Mouse (Mus musculus): ENCODE results near the gene Kras. TPM values are rescaled to one million over a fixed set of nuclear protein-coding genes. Genes with fewer than 3 reads are reported as not detected.

Gene Kras
- polyA plus RNA-seq, 1 experiment from 2014 or later: 130 TPM

DNA sequence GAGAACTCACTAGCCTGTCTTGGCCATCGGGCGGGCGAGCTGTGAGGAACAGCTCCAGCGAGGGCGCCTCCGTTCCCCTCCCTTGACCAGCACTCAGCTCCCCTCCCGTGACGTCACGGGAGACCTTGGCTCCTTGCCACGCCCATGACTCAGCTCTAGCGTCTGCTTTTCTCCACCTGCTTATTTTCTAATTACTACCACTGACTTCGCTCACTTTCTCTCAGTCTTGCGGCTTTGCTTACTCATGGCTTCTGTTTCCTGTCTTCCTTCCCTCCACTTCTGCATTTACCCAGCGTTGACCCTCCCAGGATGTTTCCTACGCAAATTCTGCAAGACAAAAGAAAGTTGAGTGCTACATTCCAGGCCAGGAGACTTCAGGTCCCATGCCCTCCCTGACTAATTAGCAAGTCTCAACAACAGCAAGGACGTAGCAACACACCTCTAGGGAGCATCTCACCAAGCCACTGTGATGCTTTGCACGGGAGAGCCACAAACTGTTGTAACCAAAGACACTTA, 26.3 kb upstream of the Kras start:
- Histone ChIP-seq H3K4me3 (replicated peaks; ENCODE audit: low read length) (no peak overlapping the region), H3K4me1 (replicated peaks; ENCODE audit: control insufficient read depth, insufficient read depth, low read length) (peaks cover 7% of the 10 kb centered on the region; the same call in 1 of the 2 replicates), H3K4me2 (ENCODE audit: low read length) (peak overlapping the region; percentile 40), H3K27ac (ENCODE audit: low read length) (no peak overlapping the region), H3K9ac (replicated peaks; ENCODE audit: low read depth, low read length) (no peak overlapping the region), H3K36me3 (ENCODE audit: control insufficient read depth, insufficient read depth) (no peaks in the 10 kb centered on the region), H3K27me3 (replicated peaks; ENCODE audit: control insufficient read depth, insufficient read depth, low read length) (no peaks in the 10 kb centered on the region), H3K9me3 (ENCODE audit: control insufficient read depth, low read length) (no peaks in the 10 kb centered on the region)
- no peak for ATAC-seq
- WGBS: 4% methylated on average over 17 of the region's 17 CpGs

DNA sequence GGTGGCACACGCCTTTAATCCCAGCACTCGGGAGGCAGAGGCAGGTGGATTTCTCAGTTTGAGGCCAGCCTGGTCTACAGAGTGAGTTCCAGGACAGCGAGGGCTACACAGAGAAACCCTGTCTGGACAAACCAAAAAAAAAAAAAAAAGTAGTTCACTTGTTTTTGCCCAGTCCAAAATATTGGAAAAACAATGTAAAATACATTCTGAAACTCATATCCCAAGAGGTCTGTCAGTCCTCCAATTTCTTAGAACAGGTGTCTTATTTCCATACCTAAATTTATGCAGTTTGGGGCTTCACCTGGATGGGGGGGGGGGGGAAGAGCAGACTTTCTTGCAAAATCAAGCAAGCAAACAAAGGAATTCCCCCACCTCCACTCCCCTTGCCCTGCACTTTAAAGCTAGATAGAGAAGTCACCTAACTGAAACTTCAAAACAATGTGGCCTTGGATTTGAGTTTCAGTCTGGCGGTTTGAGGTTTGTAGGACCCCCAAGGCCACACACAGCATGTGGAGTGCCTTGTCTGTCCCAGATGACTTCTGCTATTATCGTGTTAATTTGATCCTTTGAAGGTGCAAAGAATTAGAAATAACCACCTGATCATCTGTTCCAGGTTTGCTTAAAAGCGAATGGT, 25.7 kb upstream of the Kras start:
- Histone ChIP-seq H3K9me3 (ENCODE audit: control insufficient read depth, low read length) (no peaks in the 10 kb centered on the region), H3K9ac (replicated peaks; ENCODE audit: low read depth, low read length) (no peak overlapping the region), H3K4me3 (replicated peaks; ENCODE audit: low read length) (no peak overlapping the region), H3K36me3 (ENCODE audit: control insufficient read depth, insufficient read depth) (no peaks in the 10 kb centered on the region), H3K27ac (ENCODE audit: low read length) (no peak overlapping the region), H3K27me3 (replicated peaks; ENCODE audit: control insufficient read depth, insufficient read depth, low read length) (no peaks in the 10 kb centered on the region), H3K4me2 (ENCODE audit: low read length) (peak overlapping the region; percentile 40), H3K4me1 (replicated peaks; ENCODE audit: control insufficient read depth, insufficient read depth, low read length) (peaks cover 7% of the 10 kb centered on the region; the same call in 1 of the 2 replicates)
- 55% methylated on average over 6 of the region's 6 CpGs for WGBS
- ATAC-seq: no peak

DNA sequence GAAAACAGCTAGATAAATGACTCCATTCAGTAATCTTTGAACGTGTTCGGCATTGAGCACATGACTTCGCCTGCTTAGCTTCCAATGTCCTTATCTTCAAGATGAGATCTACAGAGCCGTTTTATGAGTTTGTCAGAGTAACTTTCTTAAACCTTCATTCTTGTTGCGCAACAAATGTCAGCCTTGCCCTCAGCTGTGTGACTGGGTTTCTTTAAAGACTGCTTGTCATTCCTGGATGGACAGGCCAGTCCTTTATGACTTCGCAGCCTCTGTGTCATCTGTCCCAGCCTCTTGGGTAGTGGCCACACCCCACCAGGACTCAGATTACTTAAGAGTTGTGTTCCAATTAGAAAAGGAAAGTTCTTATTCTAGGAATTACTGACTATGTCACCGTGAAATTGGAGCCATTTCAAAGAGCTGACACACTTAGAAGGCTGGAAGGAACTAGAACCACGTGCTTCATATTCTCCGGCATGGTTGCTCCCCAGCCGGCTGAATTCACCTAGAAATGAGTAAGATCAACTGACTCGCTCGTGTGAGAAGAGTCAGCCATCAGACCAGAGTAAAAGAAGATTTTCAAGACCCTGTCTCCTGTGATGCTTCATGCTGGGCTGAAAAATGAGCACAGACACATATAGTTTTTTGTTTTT, 24.1 kb upstream of the Kras start:
- no peak overlapping the region for H3K27ac ChIP-seq (ENCODE audit: low read length)
- no peak overlapping the region for H3K4me2 ChIP-seq (ENCODE audit: low read length)
- ATAC-seq: no peak
- H3K9me3 ChIP-seq (ENCODE audit: control insufficient read depth, low read length): no peaks in the 10 kb centered on the region
- no peaks in the 10 kb centered on the region for H3K36me3 ChIP-seq (ENCODE audit: control insufficient read depth, insufficient read depth)
- H3K27me3 ChIP-seq (replicated peaks; ENCODE audit: control insufficient read depth, insufficient read depth, low read length): no peaks in the 10 kb centered on the region
- WGBS: 84% methylated on average over 12 of the region's 12 CpGs
- H3K4me3 ChIP-seq (replicated peaks; ENCODE audit: low read length): no peak overlapping the region
- H3K9ac ChIP-seq (replicated peaks; ENCODE audit: low read depth, low read length): no peak overlapping the region
- H3K4me1 ChIP-seq (replicated peaks; ENCODE audit: control insufficient read depth, insufficient read depth, low read length): peaks cover 7% of the 10 kb centered on the region; the same call in 1 of the 2 replicates

DNA sequence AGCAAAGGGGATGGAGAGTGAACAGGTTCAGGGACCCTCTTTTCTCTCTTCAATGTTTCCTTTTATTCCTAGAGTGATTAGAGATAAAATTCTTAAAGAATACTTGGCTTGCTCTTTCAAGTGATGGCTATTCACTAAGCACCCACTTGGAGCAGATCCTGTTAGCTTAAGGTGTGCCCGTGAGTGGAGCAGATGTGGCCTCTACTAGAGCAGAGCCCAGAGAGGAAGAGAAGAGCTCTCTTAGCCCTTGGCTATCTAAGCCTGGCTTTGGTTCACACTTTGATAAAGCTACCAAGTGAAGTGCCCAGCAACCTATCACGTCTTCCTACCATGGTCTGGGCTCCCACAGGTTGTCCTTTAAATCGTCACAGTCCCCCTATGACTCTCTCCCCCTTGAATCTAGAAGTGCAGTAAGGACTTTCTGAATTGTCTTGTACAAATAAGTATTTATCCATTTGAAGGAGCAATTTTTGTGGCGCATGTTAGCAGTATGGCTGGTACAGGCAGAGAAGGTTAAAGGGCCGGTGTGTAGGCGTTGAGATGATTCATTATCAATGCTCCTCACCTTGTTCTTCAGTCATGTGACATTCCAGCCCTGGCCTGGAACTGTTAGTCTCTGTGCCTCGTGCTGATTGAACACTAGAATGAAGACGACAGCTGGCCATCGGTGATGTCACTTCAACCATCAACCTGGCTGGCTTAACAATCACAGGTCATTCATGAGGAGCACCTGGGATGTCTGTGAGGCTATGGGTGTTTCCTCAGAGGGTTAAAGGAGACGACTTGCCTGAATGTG, 22.3 kb upstream of the Kras start:
- no peak overlapping the region for H3K27ac ChIP-seq (ENCODE audit: low read length)
- no peak overlapping the region for H3K9ac ChIP-seq (replicated peaks; ENCODE audit: low read depth, low read length)
- no peaks in the 10 kb centered on the region for H3K27me3 ChIP-seq (replicated peaks; ENCODE audit: control insufficient read depth, insufficient read depth, low read length)
- 89% methylated on average over 10 of the region's 10 CpGs for WGBS
- ATAC-seq: no peak
- H3K4me2 ChIP-seq (ENCODE audit: low read length): no peak overlapping the region
- H3K4me1 ChIP-seq (replicated peaks; ENCODE audit: control insufficient read depth, insufficient read depth, low read length): peaks cover 7% of the 10 kb centered on the region; the same call in 1 of the 2 replicates
- H3K9me3 ChIP-seq (ENCODE audit: control insufficient read depth, low read length): no peaks in the 10 kb centered on the region
- no peak overlapping the region for H3K4me3 ChIP-seq (replicated peaks; ENCODE audit: low read length)
- no peaks in the 10 kb centered on the region for H3K36me3 ChIP-seq (ENCODE audit: control insufficient read depth, insufficient read depth)

- Histone ChIP-seq H3K27me3 (replicated peaks; ENCODE audit: control insufficient read depth, insufficient read depth, low read length) (no peaks in the 10 kb centered on the region), H3K27ac (ENCODE audit: low read length) (no peak overlapping the region), H3K4me2 (ENCODE audit: low read length) (no peak overlapping the region), H3K4me1 (replicated peaks; ENCODE audit: control insufficient read depth, insufficient read depth, low read length) (no peaks in the 10 kb centered on the region), H3K9me3 (ENCODE audit: control insufficient read depth, low read length) (no peaks in the 10 kb centered on the region), H3K36me3 (ENCODE audit: control insufficient read depth, insufficient read depth) (no peaks in the 10 kb centered on the region), H3K9ac (replicated peaks; ENCODE audit: low read depth, low read length) (no peak overlapping the region), H3K4me3 (replicated peaks; ENCODE audit: low read length) (no peak overlapping the region)
- 88% methylated on average over 4 of the region's 4 CpGs for WGBS
- ATAC-seq: no peak
Measured at GRCm38 (mm10) chr6:145269313-145269845, 19.3 kb upstream of the Kras start.

DNA sequence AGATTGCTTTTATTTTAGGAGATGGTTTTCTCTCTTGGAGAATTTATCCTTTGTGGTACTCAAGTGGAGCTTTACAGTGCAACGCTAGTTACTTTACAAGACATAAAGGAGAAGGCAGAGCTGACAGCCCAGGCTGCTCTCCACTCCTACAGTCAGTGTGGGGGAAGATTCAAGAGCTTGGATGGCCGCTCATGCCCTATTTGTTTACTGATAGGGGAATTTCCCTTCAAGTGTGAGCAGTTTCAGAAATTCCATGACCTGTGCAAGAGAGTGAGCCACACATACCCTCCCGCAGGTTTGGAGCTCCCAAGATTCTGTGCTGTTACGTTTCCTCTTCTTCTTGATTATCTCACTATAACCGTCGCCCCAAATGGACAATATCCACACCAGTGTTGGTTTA, 17.7 kb upstream of the Kras start:
- ATAC-seq: no peak
- Histone ChIP-seq H3K27ac (ENCODE audit: low read length) (no peak overlapping the region), H3K4me3 (replicated peaks; ENCODE audit: low read length) (no peak overlapping the region), H3K4me1 (replicated peaks; ENCODE audit: control insufficient read depth, insufficient read depth, low read length) (no peaks in the 10 kb centered on the region), H3K36me3 (ENCODE audit: control insufficient read depth, insufficient read depth) (no peaks in the 10 kb centered on the region), H3K9me3 (ENCODE audit: control insufficient read depth, low read length) (no peaks in the 10 kb centered on the region), H3K4me2 (ENCODE audit: low read length) (no peak overlapping the region), H3K27me3 (replicated peaks; ENCODE audit: control insufficient read depth, insufficient read depth, low read length) (no peaks in the 10 kb centered on the region), H3K9ac (replicated peaks; ENCODE audit: low read depth, low read length) (no peak overlapping the region)
- 90% methylated on average over 6 of the region's 6 CpGs for WGBS

GRCm38 (mm10) chr6:145262314-145262713, 12.3 kb upstream of the Kras start:
- Histone ChIP-seq H3K4me2 (ENCODE audit: low read length) (no peak overlapping the region), H3K9me3 (ENCODE audit: control insufficient read depth, low read length) (no peaks in the 10 kb centered on the region), H3K4me3 (replicated peaks; ENCODE audit: low read length) (no peak overlapping the region), H3K4me1 (replicated peaks; ENCODE audit: control insufficient read depth, insufficient read depth, low read length) (no peaks in the 10 kb centered on the region), H3K27ac (ENCODE audit: low read length) (no peak overlapping the region), H3K9ac (replicated peaks; ENCODE audit: low read depth, low read length) (no peak overlapping the region), H3K36me3 (ENCODE audit: control insufficient read depth, insufficient read depth) (no peaks in the 10 kb centered on the region), H3K27me3 (replicated peaks; ENCODE audit: control insufficient read depth, insufficient read depth, low read length) (no peaks in the 10 kb centered on the region)
- WGBS: 77% methylated on average over 7 of the region's 7 CpGs
- no peak for ATAC-seq

GRCm38 (mm10) chr6:145256701-145257073, 6.6 kb upstream of the Kras start:
- H3K4me1 ChIP-seq (replicated peaks; ENCODE audit: control insufficient read depth, insufficient read depth, low read length): no peaks in the 10 kb centered on the region
- ATAC-seq: no peak
- no peak overlapping the region for H3K27ac ChIP-seq (ENCODE audit: low read length)
- no peaks in the 10 kb centered on the region for H3K36me3 ChIP-seq (ENCODE audit: control insufficient read depth, insufficient read depth)
- no peaks in the 10 kb centered on the region for H3K27me3 ChIP-seq (replicated peaks; ENCODE audit: control insufficient read depth, insufficient read depth, low read length)
- H3K4me3 ChIP-seq (replicated peaks; ENCODE audit: low read length): no peak overlapping the region
- no peak overlapping the region for H3K4me2 ChIP-seq (ENCODE audit: low read length)
- WGBS: 52% methylated on average over 2 of the region's 2 CpGs
- no peaks in the 10 kb centered on the region for H3K9me3 ChIP-seq (ENCODE audit: control insufficient read depth, low read length)
- no peak overlapping the region for H3K9ac ChIP-seq (replicated peaks; ENCODE audit: low read depth, low read length)

Data from forebrain, embryonic 16.5 days (tissue).